Mouse (Mus musculus) macrophage (primary cell): Measurements from ENCODE around the gene Rab26. TPM values are rescaled to one million over a fixed set of nuclear protein-coding genes. Genes with fewer than 3 reads are reported as not detected.
A peak's percentile ranks its signal among the peaks of the same experiment; 100 is the strongest.

ENCODE experiments used
- H3K27ac ChIP-seq: fragments of 350-480 bp; formaldehyde crosslinking; 2 replicates; pipeline ENCODE4 v1.9.0; 2021
- H3K36me3 ChIP-seq: fragments of 350-480 bp; formaldehyde crosslinking; 2 replicates; pipeline ENCODE4 v1.9.0; 2021; ENCODE audit errors: inconsistent target
- H3K4me3 ChIP-seq: fragments of 350-480 bp; formaldehyde crosslinking; 2 replicates; pipeline ENCODE4 v1.9.0; 2021; ENCODE audit errors: inconsistent target
- H3K79me2 ChIP-seq: fragments of 350-480 bp; formaldehyde crosslinking; 2 replicates; pipeline ENCODE4 v1.9.0; 2021; ENCODE audit errors: inconsistent target
- WGBS: methylation state at CpG from one replicate; pipeline ENCODE4 v1.1.7; 2026; ENCODE audit warnings: inconsistent platforms; ENCODE audit not compliant: missing documents; 5-methylcytosine and 5-hydroxymethylcytosine counted together
- polyA plus RNA-seq: library from polyadenylated mRNA; stranded (reverse); fragments of 250-400 nt; gene quantifications from 3 replicates; pipeline ENCODE4 v1.2.4, GENCODE M21; 2018; ENCODE audit warnings: inconsistent platforms

The Rab26 gene
- polyA plus RNA-seq, 1 experiment from 2014 or later, result not detected

DNA sequence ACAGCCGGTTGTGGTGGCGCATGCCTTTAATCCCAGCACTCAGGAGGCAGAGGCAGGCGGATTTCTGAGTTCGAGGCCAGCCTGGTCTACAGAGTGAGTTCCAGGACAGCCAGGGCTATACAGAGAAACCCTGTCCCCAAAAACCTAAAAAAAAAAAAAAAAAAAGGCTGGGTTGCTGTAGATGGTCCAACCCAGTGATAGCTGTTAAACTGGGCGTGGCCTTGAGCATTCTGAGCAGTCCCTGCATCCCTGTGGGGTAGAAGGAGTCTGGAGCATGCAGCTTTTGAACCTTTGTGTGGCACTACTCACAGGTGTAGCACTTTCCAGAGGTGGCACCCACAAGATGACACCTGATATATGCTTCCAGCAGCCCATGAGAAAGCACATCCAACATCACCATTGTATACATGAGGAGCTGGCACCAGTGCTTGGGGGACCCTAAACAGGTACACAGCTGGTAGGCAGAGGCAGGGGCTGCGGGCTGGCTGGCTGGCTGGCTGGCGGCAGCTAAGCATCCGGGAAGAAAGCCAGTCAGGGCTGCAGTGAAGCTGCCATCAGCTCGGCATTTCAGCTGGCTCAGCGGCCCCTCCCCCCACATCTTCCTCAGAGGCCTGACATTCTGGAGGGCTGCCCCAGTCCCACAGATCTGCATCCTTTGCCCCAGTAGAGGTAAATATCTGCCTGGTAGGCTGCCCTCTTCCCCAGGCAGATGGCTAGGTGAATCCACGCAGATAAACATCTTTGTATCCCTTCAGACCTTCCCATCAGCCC is 48.7 kb downstream of the Rab26 start:
- no peak overlapping the region for H3K4me3 ChIP-seq
- H3K36me3 ChIP-seq, result no peaks in the 10 kb centered on the region
- WGBS, result 58% methylated on average over 7 of the region's 11 CpGs
- no peak overlapping the region for H3K27ac ChIP-seq
- no peaks in the 10 kb centered on the region for H3K79me2 ChIP-seq

DNA sequence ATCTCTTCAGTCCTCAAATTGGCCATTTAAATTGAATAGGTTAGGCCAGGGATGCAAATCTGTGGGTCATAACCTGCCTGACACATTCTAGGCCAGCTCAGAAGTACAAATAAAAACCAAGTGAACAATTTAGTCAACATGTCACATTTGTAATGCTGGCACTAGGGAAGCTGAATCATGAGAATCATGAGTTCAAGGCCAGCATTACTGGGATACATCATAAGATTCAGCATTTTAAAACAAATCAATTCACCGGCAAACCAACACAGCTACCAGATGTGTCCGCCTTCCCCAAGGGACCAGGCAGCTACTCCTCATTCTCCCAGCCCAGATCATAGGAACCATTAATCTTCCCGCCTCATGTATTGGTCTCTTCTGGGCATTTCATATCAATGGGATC is 50.5 kb downstream of the Rab26 start:
- no peak overlapping the region for H3K27ac ChIP-seq
- H3K79me2 ChIP-seq, result no peaks in the 10 kb centered on the region
- no peak overlapping the region for H3K4me3 ChIP-seq
- WGBS, result 97% methylated on average over 3 of the region's 3 CpGs
- H3K36me3 ChIP-seq, result no peaks in the 10 kb centered on the region

DNA sequence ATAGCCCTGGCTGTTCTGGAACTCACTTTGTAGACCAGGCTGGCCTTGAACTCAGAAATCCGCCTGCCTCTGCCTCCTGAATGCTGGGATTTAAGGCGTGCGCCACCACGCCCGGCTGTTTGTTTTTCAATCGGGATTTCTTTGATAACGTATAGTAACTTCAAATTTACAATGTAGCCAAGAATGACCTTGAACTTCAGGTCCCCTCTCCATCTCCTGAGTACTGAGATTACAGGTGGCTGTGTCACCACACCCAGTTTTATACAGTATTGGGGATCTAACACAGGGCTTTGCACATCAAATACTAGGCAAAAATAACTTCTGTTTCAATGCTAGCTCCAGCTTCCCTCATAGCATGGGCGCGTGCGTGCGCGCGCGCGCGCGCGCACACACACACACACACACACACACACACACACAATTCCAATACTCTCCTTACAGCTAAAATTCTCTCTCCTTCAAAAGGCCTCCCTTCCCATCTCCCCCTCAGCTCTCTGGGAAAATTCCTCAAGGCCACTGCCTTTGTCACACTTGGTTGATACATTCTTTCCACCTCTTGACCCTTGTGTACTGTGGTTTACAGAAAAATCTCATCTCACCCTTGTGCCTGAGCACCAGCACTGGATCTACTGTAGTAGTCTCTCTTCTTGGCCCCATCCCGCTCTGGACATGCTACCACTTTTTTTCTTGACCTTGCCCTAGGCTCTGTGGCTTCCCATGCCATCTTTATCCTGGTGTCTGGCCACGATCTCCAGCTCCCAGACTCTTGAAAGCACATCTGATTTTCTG is 52.8 kb downstream of the Rab26 start:
- Histone ChIP-seq H3K27ac (no peak overlapping the region), H3K4me3 (no peak overlapping the region), H3K36me3 (peaks cover 11% of the 10 kb centered on the region), H3K79me2 (peaks cover 9% of the 10 kb centered on the region; the same call in 1 of the 2 replicates)
- WGBS, result 95% methylated on average over 20 of the region's 20 CpGs

DNA sequence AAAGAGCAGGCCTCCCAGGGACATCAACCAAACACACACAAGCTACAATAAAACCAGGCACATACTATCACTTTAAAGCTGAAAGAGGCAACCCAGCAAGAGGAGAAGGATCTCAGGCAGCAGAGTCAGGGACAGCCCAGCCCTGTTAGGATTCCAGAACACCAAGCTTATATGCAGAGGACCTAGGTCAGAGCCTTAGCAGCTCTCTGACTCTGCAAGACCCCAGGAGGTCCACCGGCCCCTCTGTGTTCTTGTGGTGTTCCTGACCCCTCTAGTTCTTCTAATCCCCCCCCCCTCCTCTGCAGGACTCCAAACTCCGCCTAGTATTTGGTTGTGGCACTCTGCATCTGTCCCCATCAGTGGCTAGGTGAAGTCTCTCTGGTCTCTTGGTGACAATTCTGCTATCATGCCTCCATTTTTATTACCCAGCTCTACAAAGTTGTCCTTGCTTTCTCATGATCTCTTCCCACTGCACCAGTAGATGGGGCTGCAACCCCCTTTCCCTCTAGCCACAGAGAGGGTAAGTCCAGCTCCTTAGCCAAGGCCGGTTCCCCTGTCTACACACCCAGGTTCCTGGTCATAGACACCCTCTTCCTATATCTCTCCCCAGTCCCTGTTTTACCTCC is 53.7 kb downstream of the Rab26 start:
- Histone ChIP-seq H3K4me3 (no peak overlapping the region), H3K79me2 (peaks cover 9% of the 10 kb centered on the region; the same call in 1 of the 2 replicates), H3K27ac (no peak overlapping the region)

DNA sequence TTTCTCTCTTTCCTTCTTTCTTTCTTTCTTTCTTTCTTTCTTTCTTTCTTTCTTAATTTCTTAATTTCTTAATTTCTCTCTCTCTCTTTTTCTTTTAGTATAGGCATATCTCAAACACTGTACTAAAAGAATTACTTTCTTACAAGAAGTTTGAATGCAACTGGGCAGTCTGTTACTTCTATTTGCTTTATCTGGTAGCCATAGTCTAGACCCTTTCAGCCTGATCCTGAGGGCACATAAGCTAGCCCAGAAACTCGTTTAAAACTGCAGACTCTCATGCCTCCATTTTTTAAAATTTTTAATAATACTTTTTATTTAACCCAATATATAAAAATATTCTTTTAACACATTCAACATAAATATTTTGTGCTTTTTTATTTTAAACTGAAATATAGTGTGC is 54.6 kb downstream of the Rab26 start:
- 36% methylated on average over 1 of the region's 1 CpGs for WGBS
- Histone ChIP-seq H3K79me2 (peaks cover 9% of the 10 kb centered on the region; the same call in 1 of the 2 replicates), H3K27ac (peak overlapping the region; percentile 97), H3K36me3 (peaks cover 29% of the 10 kb centered on the region), H3K4me3 (peak overlapping the region; percentile 68)

More for the DNA sequence above, 53.7 kb downstream of the Rab26 start:
- WGBS, result 83% methylated on average over 3 of the region's 3 CpGs
- peaks cover 20% of the 10 kb centered on the region for H3K36me3 ChIP-seq

DNA sequence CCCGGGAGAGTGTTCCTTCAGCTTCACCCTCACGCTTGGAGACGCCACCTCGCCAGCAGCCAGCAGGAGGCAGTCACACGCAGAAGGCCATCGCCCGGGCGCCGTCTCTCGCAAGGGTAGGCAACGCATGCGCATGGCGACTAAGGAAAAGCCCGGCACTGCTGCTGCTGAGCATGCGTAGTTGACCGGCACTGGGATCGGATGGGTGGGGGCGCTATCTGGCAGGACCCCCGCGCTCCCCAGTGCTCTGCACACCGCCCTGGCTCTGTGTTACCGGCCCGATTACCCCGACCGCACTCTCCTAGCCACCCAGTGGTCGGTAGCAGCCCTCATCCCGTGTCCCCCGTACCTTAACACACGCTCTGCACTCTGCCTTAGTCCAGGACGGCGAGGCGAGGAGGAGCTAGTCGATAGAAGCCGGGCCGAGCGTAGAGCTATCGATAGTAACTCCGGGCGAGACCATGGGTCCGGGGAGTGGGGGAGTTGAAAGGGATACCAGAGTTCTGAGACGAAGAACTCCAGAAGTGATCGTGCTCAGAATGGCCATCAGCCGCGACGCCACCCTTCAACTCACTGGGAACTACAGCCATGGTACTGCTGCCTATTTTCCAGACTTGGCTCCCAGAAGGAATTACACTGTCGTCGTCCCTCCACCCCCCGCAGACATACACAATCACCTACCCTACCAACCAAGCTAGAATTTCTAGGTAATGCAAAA is 55.2 kb downstream of the Rab26 start, which contains the start of gene Mlst8:
Mlst8 (minus strand) TSS at position 416 of the 718 bp plus-strand sequence.
- Histone ChIP-seq H3K27ac (peak within 1 kb of the TSS; percentile 97), H3K36me3 (peaks cover 30% of the 10 kb centered on the region), H3K79me2 (peaks cover 9% of the 10 kb centered on the region; the same call in 1 of the 2 replicates), H3K4me3 (peak within 1 kb of the TSS; percentile 68)
- WGBS, result under 1% methylated on average over 48 of the region's 48 CpGs

DNA sequence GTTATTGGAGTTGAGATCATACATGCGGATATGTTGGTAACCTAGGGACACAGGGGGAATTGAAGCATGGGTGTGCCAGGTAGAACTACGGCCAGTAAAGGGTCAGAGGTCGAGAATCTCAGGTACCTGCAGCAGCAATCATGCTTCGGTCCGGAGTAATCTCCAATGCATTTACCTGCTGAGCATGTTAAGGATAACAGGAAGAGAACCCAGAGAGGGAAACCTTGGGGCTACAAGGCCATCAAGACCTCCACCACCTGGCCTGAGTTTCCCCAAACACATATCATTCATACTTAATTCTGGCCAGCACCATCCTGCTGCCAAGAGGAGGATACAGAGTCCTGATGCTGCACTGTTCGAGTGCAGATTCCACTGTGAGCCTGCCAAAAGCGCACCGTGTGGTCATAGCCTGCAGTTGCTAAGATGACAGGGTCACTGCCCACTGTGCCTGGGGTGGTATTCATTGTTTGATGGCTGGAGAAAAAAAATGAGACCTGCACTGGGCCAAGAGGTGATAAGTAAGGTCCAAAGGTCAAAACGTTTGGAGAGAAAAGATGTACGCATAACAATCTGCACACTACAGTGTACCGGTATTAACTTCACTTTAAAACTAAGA is 55.9 kb downstream of the Rab26 start:
- no peak overlapping the region for H3K27ac ChIP-seq
- peaks cover 30% of the 10 kb centered on the region for H3K36me3 ChIP-seq
- 62% methylated on average over 11 of the region's 11 CpGs for WGBS
- peak overlapping the region; percentile 68 for H3K4me3 ChIP-seq
- H3K79me2 ChIP-seq, result peaks cover 9% of the 10 kb centered on the region; the same call in 1 of the 2 replicates

Other genes with a start within 250 kb of the Rab26 start
- gene Abca17, start 183.1 kb downstream of the Rab26 start, polyA plus RNA-seq, result 0.16 to 0.30 TPM (median 0.26 TPM) in 3 replicates
- 26.0 to 44.3 TPM (median 31.7 TPM) in 3 replicates for gene Abca3, start 182.3 kb downstream of the Rab26 start, polyA plus RNA-seq
- 59.5 to 100 TPM (median 80.3 TPM) in 3 replicates for gene Rnps1, start 119.6 kb downstream of the Rab26 start, polyA plus RNA-seq
- 10.4 to 30.9 TPM (median 23.5 TPM) in 3 replicates for gene Eci1, start 107.6 kb downstream of the Rab26 start, polyA plus RNA-seq
- 0.23 to 1.5 TPM (median 1.1 TPM) in 3 replicates for gene Dnase1l2, start 91.1 kb downstream of the Rab26 start, polyA plus RNA-seq
- 7.7 to 13.8 TPM (median 10.3 TPM) in 3 replicates for gene E4f1, start 63.9 kb downstream of the Rab26 start, polyA plus RNA-seq
- 7.0 to 22.6 TPM (median 15.0 TPM) in 3 replicates for gene Pgp, start 63.8 kb downstream of the Rab26 start, polyA plus RNA-seq
- not detected in 3 replicates for gene Bricd5, start 60.3 kb downstream of the Rab26 start, polyA plus RNA-seq
- gene Mlst8, start 55.1 kb downstream of the Rab26 start, polyA plus RNA-seq, result 10.9 to 13.2 TPM (median 11.6 TPM) in 3 replicates
- gene Caskin1, start 45.6 kb downstream of the Rab26 start, polyA plus RNA-seq, result not detected in 3 replicates
- 42.9 to 61.3 TPM (median 48.4 TPM) in 3 replicates for gene Traf7, start 6.3 kb downstream of the Rab26 start, polyA plus RNA-seq
- 9.7 to 18.0 TPM (median 16.3 TPM) in 3 replicates for gene Pkd1, start 15.6 kb upstream of the Rab26 start, polyA plus RNA-seq
- gene Tsc2, start 98.4 kb upstream of the Rab26 start, polyA plus RNA-seq, result 33.7 to 43.4 TPM (median 35.5 TPM) in 3 replicates
- gene Nthl1, start 98.5 kb upstream of the Rab26 start, polyA plus RNA-seq, result 3.1 to 5.8 TPM (median 3.7 TPM) in 3 replicates
- 0.15 TPM in 1 of 3 replicates, not detected in the others for gene Slc9a3r2, start 116.1 kb upstream of the Rab26 start, polyA plus RNA-seq
- gene Npw, start 124.2 kb upstream of the Rab26 start, polyA plus RNA-seq, result not detected in 3 replicates
- gene Zfp598, start 135.5 kb upstream of the Rab26 start, polyA plus RNA-seq, result 8.0 to 14.3 TPM (median 12.2 TPM) in 3 replicates
- gene Syngr3, start 155.7 kb upstream of the Rab26 start, polyA plus RNA-seq, result 0.14 to 0.76 TPM (median 0.19 TPM) in 3 replicates
- 16.2 to 28.0 TPM (median 20.3 TPM) in 3 replicates for gene Gfer, start 161.9 kb upstream of the Rab26 start, polyA plus RNA-seq
- 0.50 to 3.8 TPM (median 0.72 TPM) in 3 replicates for gene Noxo1, start 162.0 kb upstream of the Rab26 start, polyA plus RNA-seq
- 10.6 to 22.6 TPM (median 18.7 TPM) in 3 replicates for gene Tbl3, start 173.4 kb upstream of the Rab26 start, polyA plus RNA-seq
- gene Rnf151, start 183.9 kb upstream of the Rab26 start, polyA plus RNA-seq, result not detected in 3 replicates
- gene Rps2, start 183.9 kb upstream of the Rab26 start, polyA plus RNA-seq, result 612 to 1,759 TPM (median 1,226 TPM) in 3 replicates
- gene Ndufb10, start 190.3 kb upstream of the Rab26 start, polyA plus RNA-seq, result 128 to 178 TPM (median 156 TPM) in 3 replicates
- not detected in 3 replicates for gene Rpl3l, start 193.6 kb upstream of the Rab26 start, polyA plus RNA-seq
- gene Msrb1, start 202.4 kb upstream of the Rab26 start, polyA plus RNA-seq, result 145 to 266 TPM (median 156 TPM) in 3 replicates
- not detected in 3 replicates for gene Hs3st6, start 218.8 kb upstream of the Rab26 start, polyA plus RNA-seq